ENCODE assay signal across 17 mouse cellular contexts in the genomic region with DNA sequence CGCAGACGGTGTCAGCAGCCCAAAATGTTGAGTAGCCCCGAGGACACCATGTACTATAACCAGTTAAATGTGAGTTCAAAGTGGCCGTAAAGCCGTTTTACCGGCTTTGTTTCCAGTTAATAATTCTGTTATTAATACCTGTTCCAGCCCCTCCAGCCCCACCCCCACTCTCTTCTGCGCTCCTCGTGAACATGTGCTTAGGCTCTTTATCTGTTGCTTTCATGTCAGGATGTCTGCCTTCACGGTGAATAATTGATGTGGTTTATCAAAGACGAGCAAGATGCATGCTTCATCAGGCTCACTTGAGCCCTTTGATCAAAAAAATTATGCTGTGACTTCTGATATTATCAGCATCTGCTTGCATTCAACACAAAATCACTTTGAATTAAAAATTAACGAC. TPM values are rescaled to one million over a fixed set of nuclear protein-coding genes. Genes with fewer than 3 reads are reported as not detected.
A peak's percentile ranks its signal among the peaks of the same experiment; 100 is the strongest.
DNase-seq lines count a peak whose midpoint lies in the region; ATAC-seq lines count a peak whose summit lies in the region.
"Had no signal": no experiment of that assay in that cellular context is flagged by ENCODE, and none has a peak within 500 bp of the region (broad histone marks: within the 10 kb centered on the region; RNA-seq: fewer than 3 reads in every experiment).

No protein-coding gene starts in this region.

- no peaks in the 10 kb centered on the region for H3K9me3 ChIP-seq in midbrain, embryonic 16.5 days (replicated peaks; ENCODE audit: control insufficient read depth, low read length, poor library complexity, severe bottlenecking)
- H3K9me3 ChIP-seq: forebrain, embryonic 15.5 days; heart, embryonic 15.5 days; neural tube, embryonic 15.5 days had no signal

- peaks cover 5% of the 10 kb centered on the region; the same call in 1 of the 2 replicates for H3K4me1 ChIP-seq in midbrain, embryonic 16.5 days (ENCODE audit: control insufficient read depth, insufficient read depth, low read length)
- H3K4me1 ChIP-seq: forebrain, embryonic 15.5 days; neural tube, embryonic 15.5 days had no signal

- H3K27ac ChIP-seq in midbrain, embryonic 16.5 days (ENCODE audit: low read length) = peak overlapping the region; percentile 47; the same call in 1 of the 2 replicates
- H3K27ac ChIP-seq: forebrain, embryonic 15.5 days; heart, embryonic 15.5 days; hindbrain, embryonic 14.5 days; liver, embryonic 14.5 days; macrophage; neural tube, embryonic 15.5 days had no signal

- no peak overlapping the region for H3K9ac ChIP-seq in midbrain, embryonic 16.5 days (ENCODE audit: low read depth, low read length)
- H3K9ac ChIP-seq: forebrain, embryonic 15.5 days; heart, embryonic 15.5 days; hindbrain, embryonic 14.5 days; liver, embryonic 14.5 days; neural tube, embryonic 15.5 days had no signal

- 0 out of 2 replicates have a peak overlapping the region, but pooled peaks have one; percentile 3 for H3K4me2 ChIP-seq in midbrain, embryonic 16.5 days (ENCODE audit: low read length)
- H3K4me2 ChIP-seq: forebrain, embryonic 15.5 days; heart, embryonic 15.5 days; hindbrain, embryonic 14.5 days; neural tube, embryonic 15.5 days had no signal

- 51% methylated on average over 11 of the region's 11 CpGs for WGBS in midbrain, embryonic 16.5 days

- peak; percentile 10 for DNase-seq in lung, postnatal 36 days
- no peak for DNase-seq in lung, postnatal 14 days
- peak; percentile 62 for DNase-seq in thymus, postnatal 4 days
- no peak for DNase-seq in retina, postnatal 1 day
- DNase-seq in left cerebral cortex, postnatal 4 days = no peak
- DNase-seq: cerebellum, adult 8-10 months; embryo, embryonic 11 days; kidney, adult 8-10 months; kidney, postnatal 4 days had no signal

- no peak overlapping the region for H3K4me3 ChIP-seq in midbrain, embryonic 16.5 days (ENCODE audit: low read depth, low read length)
- H3K4me3 ChIP-seq: forebrain, embryonic 15.5 days; heart, embryonic 15.5 days; neural tube, embryonic 15.5 days had no signal

- no peaks in the 10 kb centered on the region for H3K27me3 ChIP-seq in midbrain, embryonic 16.5 days (ENCODE audit: control insufficient read depth, insufficient read depth, low read depth, low read length)
- H3K27me3 ChIP-seq: forebrain, embryonic 15.5 days; heart, embryonic 15.5 days; neural tube, embryonic 15.5 days had no signal

- peak; percentile 86 for ATAC-seq in activated CD4-positive, CD25-positive, alpha-beta regulatory T cell, adult 4 months
- peak; percentile 66; the same call in 1 of the 2 replicates for ATAC-seq in midbrain, embryonic 16.5 days
- ATAC-seq: forebrain, embryonic 15.5 days had no signal

- intact Hi-C loops in left cerebral cortex, postnatal 4 days (cut with DNase I) = no loop called here

- H3K36me3 ChIP-seq in midbrain, embryonic 16.5 days (ENCODE audit: control insufficient read depth, insufficient read depth, low read length) = no peaks in the 10 kb centered on the region
- H3K36me3 ChIP-seq: forebrain, embryonic 15.5 days; heart, embryonic 15.5 days; neural tube, embryonic 15.5 days had no signal

RNA-seq across cellular contexts. Expression of a gene that starts 49.1 kb away (rescaled TPM):
- polyA plus RNA-seq in activated CD4-positive, CD25-positive, alpha-beta regulatory T cell, adult 4 months (2017; shearing (Covaris generic)) = not detected
- polyA plus RNA-seq in midbrain, embryonic 16.5 days (2015; fragmentation: Nextera tagmentation; extraction: Ambion mirVana) = 13.2 and 21.3 TPM in 2 replicates
- total RNA-seq in left cerebral cortex, postnatal 4 days (2021) = 1 to 10 TPM; 2.0 to 2.7 TPM
- polyA plus RNA-seq: macrophage had no signal

Comparison
In these comparisons a context has a peak if more than half of its experiments do, and no peak if none do; other contexts are left out.
1. DNase-seq: peak in lung, postnatal 36 days (single experiment) and thymus, postnatal 4 days (single experiment); none in lung, postnatal 14 days (single experiment), retina, postnatal 1 day (single experiment) and left cerebral cortex, postnatal 4 days (single experiment).
2. RNA of a gene that starts 49.1 kb away (polyA plus RNA-seq): 13.2 to 21.3 TPM in midbrain, embryonic 16.5 days; not detected in activated CD4-positive, CD25-positive, alpha-beta regulatory T cell, adult 4 months; every median in the first group is over 10 times any median in the second.